Mouse (Mus musculus) thymus, postnatal 0 days (tissue): ENCODE measurements around the gene 1110008L16Rik. TPM values are rescaled to one million over a fixed set of nuclear protein-coding genes. Genes with fewer than 3 reads are reported as not detected.
A peak's percentile ranks its signal among the peaks of the same experiment; 100 is the strongest.
"Not testable (repeated sequence)": the region's sequence is repeated elsewhere in the genome, so short reads cannot be mapped to it uniquely, and the experiment has no call there.

Experiments used
- DNase-seq: peaks from one replicate; pipeline ENCODE4 v3.0.0-alpha.2; 2015; ENCODE audit warnings: low spot score
- polyA plus RNA-seq: library from polyadenylated mRNA; unstranded; fragments of >200 nt; fragmentation: Nextera tagmentation; extraction: Ambion mirVana; gene quantifications from 2 replicates; pipeline ENCODE4 v1.2.1, GENCODE M21; 2015

Gene 1110008L16Rik
- polyA plus RNA-seq, 1 experiment from 2014 or later, result 16.0 TPM

DNA sequence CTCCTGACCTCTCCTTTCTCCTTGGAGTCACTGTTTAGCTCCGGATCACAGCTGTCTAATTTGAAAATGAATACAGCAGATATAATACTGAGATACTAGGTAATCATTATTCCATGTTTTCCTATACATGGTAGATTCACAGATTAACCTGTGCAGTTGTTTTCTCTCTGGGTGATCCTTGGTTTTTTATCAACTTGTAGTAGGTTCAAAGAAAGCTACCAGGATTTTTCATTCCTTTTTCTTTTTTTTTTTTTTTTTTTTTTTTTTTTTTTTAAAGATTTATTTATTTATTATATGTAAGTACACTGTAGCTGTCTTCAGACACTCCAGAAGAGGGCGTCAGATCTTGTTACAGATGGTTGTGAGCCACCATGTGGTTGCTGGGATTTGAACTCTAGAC, 39.1 kb downstream of the 1110008L16Rik start:
- DNase-seq, result not testable (repeated sequence)

DNA sequence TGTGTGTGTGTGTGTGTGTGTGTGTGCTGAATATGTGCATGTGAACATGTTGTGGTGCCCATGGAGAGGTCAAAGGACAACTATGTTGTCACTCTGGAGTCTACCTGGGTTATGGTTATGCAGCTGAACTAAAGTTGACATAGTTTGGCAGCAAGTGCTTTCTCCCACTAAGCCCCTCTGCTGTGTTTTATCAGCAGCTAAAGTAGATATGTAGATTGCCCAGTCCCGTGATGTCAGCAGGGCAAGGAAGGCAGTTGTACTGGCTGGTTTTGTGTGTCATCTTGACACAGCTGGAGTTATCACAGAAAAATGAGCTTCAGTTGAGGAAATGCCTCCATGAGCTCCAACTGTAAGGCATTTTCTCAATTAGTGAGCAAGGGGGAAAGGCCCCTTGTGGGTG, 43.7 kb downstream of the 1110008L16Rik start:
- not testable (repeated sequence) for DNase-seq

DNA sequence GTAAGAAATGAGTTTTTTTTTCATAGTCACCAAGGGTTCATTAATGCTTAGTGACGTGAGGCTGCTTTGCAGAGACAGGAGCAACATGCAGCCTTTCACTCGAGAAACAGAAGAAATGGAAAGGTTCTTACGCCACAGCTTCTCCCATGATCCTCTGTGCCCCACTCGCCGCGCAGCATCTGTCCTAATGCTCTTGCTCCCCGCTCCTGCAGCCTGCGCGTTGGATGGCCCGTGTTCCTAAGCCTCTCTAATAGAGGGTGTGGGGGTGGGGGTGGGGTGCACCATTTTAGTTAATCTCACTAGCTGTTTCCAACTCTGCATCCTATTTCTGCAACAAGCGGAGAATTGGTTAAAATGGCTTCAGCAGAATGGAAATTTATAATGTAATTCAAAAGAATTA, 44.6 kb downstream of the 1110008L16Rik start:
- no peak for DNase-seq

DNA sequence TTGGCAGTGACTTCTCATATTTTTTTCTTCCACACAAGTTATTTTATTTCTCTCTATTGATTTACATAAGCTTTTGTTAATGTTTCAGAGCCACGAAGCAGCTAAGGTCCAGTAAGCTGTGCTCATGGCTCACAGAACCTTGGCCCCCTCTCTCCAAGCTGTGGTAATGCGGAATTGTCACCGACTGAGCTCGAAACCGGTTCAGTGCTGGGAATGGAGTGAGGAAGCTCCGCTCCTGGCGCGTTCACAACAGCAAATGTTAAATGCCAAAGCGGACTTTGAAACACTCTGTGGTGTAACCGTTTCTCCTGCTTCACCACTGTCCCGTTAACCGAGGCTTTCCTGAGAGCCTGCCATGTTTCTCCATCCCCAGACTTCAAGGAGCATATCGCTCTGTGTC, 45.2 kb downstream of the 1110008L16Rik start:
- DNase-seq, result no peak

DNA sequence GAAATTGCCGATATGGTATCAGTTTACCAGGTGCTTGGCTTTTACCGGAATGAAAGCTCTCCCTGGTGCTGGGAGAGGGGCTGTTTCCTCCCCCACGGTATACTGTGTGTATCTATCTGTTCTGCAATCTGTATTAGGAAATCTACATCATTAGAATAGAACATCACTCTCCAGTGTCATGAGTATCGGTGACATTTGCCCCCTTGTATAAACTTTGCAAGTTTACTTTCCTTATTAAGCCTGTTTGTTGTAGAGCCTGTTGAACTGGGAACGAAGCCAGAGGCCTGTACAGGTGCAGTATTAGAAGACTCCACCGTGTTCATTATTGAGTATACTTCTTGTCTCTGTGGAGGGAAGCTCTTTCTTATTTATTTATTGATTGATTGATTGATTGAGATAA, 54.0 kb downstream of the 1110008L16Rik start:
- no peak for DNase-seq

DNA sequence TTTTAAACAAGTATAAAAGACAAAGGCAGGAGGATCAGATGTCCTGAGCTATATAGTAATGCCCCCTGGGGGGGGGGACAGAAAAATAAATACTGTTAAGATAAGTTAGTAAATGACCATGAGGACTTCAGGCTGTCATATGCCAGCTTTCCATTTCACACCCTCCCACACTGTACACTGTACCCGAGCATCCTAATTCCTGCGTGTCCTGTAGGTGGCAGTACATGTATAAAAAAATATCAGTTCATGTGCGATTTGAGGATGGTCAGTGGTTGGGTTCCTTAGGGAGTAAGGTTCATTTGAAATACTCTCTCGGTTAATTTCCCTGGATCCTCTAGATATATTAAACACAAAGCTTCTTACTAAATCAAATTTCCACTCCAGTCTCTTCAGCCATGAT, 55.5 kb downstream of the 1110008L16Rik start:
- DNase-seq, result peak; percentile 68

DNA sequence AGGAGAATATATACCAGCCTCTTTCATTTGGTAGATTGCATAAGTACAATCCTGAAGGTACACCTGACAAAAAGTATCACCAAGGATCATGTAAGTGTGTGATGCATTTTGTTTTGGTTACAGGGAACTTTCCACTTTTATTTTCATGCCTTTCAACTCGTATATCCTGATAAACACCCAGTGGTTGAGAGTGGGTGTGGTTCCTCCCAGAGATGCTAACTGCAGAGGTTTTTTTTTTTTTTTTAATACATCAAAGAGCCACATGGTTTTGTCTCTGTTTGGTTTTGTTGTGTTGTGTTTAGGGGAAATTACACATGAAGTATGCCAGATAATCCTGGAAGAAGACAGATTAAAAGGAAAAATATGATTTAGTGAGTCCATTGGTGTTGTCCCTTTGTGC, 57.9 kb downstream of the 1110008L16Rik start:
- peak; percentile 25 for DNase-seq

DNA sequence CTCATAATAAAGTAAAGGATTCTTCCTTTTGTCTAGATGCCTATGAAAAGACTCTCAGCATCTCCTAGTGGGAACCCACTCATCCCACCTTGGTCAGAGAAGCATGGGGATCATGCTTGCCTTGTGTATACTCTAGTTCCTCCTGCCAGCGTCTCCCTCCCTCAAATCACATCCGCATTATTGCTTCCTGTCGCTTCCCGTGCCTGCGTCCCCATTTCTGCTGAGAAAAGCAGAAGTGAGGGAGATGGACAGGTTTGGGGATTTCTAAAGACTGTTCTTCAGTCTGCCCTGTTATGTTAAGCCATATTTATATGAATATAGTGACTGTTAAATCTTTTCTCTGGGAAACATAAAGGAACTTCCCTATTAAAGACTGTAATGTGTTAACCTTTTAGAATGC, 61.6 kb downstream of the 1110008L16Rik start:
- no peak for DNase-seq

DNA sequence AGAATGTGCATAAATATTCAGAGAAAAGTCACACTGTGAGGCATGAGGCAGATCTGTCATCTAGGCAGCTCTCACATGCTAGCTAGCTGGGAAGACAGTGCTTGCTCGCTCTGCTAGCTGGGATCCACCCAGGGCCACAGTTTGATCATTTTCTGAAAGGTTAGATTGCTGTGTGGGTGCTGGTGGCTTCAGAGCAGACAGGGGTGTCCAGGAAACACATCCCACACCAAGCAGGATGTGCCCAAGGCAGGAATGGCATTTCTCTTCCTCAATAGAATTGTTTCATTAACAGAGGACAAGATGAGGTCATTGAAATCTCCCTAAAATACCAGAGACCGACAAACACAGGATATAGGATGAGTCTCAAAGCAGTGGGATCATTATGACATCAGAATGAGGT, 65.7 kb downstream of the 1110008L16Rik start:
- DNase-seq, result no peak

DNA sequence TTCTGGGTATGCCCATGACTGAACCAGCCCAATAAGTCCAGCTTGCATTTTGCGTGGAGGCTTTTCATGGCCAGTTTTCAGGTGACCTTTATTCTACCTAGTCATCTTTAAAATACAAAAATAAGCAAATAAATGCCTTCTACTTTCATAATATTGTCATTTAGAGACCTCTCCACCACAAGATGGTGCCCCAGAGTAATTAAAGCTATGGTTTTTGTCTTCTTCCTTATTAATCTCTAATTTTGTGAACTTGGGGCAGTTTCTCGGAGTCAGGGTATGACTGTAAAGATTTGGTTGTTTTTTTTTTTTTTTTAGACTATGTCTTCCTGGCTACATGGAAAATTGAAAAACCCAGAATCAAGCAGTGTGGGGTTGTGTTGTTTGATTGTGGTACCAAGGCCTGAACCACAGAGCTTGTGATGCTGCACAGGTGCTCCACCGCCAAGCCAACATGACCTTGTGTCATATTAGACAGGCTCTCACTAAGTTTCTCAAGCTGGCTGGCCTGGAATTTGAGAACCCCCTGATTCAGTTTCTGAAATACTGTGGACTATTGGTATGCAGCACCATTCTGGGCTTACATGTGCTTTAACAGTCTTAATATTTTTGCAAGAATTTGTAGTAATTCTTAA, 73.2 kb downstream of the 1110008L16Rik start:
- DNase-seq, result peak; percentile 64

DNA sequence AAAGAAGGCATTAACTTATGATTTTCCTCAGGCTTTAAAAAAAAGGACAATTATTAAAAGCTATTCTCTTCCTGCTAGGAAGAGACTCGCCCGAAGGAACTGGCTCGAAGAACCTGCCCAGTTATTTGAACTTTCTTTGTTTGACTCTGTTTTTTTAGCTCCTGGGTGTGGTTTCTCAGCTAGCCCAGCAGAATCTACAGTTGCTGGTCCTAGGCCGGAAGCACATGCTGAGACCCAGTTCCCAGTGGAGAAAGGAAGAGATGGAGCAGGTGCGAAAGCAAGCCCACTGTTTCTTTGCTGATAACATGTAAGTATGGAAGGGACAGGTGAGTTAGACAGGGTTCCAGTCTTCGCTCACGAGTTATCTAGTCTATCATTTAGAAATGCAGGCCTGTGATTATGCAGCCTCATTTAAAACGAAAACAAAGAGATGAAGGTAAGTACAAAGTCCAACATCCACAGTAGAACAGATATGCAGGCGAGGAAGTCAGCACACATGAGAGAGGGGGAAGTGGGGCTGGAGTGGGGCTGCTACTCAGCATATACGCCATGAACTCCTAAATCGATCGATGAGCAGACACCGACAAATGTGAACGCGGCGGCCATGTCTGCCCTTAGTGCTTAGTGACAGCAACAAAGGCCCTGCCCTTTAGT, 77.7 kb downstream of the 1110008L16Rik start:
- no peak for DNase-seq

DNA sequence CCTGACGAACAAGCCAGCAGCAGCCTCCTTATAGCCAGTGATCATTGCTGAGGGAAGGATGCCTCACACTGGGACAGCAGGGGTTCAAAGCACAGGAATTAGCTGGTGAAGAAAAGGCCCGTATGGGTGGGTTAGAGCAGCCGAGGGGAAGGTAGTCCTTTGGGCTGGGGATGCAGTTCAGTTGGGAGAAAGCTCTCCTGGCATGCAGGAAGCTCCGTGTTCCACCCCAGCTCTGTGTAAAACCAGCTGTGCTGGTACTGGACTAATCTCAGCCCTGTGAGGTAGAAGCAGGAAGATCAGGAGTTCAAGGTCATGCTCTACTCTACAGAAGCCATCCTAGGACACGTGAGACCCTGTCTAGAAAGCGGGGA, 78.2 kb downstream of the 1110008L16Rik start:
- DNase-seq, result no peak

DNA sequence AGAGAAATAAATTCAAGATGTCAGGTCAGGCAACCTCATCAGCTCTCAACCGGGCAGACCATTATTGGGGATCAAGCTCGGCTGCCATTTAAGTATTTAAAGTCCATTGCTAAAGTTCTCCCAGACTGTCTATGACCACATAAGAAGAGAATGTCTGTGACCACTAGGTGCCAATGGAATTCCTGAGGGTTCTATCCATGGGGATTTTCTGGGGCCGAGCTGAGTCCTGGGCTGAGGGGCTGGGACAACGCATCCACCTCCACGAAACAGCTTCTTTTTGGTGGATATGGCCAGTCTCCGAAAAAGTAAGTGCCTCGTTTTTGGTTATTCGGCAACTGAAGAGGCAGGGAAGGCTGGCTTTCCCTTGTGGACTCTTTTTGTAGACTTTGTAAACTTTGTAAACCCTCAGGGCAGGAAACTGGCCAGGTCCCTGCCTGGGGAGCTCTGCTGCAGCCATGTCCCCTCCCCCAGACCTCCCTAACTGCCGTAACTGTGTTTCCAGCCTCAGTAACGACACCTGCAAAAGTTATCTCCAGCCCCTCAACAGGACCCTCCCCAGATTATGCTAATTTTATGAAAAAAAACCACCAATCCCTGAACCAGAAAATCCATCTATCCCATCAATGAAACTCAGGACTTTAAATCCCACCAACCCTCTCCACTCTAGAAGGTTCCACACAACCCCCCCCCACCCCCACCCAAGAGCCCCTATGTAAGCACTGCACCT, 84.8 kb downstream of the 1110008L16Rik start, which contains the start of gene Psma6:
Gene Psma6 (plus strand): TSS at position 200 of the 727 bp plus-strand sequence.
- DNase-seq, result peak; percentile 65

DNA sequence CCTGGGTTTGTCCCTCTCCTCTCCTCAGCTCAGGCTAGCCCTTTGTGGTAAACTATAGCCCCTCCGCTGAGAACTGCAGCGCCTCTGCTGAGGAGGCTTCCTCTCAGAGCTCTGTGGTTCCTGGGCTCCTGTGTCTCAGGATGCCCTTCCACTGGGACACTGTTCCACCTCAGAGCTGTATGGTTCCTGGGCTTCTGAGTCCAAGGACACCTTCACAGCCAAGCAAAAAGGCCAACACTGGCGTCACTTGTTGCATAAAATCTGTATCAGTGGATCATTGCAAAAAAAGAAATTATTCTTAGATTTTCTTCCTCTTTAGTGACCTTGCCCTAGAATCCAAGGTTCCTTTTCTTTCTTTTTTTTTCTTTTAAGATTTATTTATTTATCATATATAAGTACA, 85.4 kb downstream of the 1110008L16Rik start:
- DNase-seq, result no peak

DNA sequence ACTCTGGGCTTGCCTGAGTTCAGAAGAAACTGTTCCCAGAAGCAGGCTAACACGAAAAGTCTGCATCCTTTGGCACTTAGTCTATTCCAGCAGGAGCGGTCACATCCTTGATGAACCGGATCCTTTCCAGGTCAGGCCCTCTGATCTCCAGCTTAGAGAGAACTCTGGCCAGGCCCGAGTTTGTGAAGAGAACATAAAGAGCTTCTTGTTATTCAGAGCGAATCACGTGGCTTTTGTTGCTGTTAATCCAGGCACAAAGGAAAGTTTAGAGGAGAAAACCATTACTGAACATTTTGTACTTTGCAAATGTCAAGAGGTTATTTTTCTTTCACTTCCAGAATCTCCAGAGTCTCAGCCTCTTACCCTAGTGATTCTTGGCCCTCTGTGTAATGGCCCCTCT, 86.6 kb downstream of the 1110008L16Rik start:
- DNase-seq, result no peak

DNA sequence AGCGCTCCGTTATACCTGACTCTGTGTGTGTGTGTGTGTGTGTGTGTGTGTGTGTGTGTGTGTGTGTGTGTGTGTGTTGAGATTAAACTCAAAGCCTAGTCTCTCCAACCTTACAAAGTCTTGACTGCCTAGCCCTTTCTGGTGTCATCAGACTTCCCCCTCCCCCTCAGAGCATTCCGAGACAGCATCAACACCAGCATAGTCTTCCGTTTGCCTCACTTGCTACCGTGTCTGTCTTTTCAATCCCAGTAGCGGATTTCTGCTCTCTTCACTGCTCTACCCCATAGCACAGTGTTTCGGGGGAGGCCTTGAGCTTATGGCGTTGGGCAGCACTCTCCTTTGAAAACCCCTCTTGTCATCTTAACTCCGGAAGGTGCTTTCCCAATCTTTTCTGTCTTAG, 87.1 kb downstream of the 1110008L16Rik start:
- no peak for DNase-seq

DNA sequence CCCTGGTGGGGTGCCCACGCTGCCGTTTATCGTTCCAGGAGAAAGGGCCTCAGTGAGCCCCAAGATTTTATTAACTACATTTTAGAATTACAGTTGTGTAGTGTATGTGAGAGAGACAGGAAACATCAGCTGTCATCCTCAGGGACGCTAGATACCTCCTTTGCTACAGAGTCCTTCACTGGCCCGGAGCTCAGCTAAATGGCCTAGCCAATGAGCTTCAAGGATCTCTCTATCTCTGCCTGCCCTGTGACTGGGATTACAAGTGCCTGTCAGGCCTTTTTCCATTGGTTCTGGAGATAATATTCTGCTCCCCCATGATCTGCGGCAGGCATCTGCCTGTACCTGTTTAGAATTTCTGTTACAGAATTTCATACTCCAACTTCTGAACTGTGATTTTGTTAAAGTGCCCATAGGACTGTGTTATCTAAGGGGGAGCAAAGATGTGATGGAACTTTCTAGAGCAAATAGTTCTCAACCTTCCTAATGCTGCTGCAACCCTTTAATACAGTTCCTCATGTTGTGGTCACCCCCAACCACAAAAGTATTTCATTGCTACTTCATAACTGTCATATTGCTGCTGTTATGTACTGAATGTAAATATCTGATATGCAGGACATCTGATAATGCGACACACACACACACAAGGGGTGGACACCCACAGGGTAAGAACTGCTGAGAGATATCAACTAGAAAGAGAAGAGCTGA, 87.9 kb downstream of the 1110008L16Rik start:
- no peak for DNase-seq

DNA sequence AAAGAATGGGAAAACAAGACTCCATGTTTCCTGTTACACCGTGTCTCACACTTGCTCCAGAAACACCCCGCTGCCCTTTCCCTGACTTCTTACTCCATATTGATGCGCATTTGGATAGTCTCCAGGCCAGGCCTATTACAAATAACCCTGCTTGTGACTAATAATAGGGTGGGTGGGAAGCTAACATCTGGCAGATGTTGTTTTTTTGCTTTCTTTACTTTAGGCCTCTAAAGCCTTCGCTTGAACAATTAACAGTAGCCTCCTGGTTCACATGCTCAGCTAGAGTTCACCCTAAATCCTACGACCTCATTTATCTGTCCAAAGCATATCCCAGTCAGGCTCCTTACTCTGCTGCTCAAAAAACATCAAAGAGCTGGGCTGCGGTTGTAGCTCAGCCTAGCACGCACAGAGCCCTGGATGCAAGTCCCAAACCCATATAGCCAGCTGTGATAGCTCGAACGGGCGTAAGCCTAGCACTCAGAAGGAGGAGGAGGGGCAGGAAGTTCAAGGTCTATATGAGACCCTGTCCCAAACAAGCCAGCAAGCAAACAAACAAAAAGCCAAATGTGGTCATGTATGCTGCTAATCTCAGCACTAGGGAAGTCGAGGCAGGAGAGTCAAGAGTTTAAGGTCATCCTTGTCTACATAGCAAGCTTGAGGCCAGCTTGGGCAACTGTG, 88.5 kb downstream of the 1110008L16Rik start:
- peak; percentile 94 for DNase-seq

DNA sequence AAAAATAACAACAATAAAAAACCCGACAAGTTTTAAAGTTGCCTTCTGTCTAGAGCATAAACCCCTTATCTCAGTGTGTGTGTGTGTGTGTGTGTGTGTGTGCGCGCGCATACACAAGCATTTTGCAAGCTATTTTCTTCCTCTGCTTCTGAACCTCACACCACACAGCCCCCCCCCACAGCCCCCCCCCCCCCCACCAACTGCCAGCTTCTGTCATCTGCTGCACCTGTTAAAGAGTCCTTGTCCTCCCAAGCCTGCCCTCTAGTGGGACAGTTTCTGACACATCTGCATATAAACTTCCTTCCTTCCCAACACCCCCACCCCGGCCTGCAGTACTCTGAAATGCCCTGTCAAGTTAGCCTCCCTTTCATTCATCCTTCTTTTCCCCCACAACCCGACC, 89.1 kb downstream of the 1110008L16Rik start:
- peak; percentile 93 for DNase-seq

DNA sequence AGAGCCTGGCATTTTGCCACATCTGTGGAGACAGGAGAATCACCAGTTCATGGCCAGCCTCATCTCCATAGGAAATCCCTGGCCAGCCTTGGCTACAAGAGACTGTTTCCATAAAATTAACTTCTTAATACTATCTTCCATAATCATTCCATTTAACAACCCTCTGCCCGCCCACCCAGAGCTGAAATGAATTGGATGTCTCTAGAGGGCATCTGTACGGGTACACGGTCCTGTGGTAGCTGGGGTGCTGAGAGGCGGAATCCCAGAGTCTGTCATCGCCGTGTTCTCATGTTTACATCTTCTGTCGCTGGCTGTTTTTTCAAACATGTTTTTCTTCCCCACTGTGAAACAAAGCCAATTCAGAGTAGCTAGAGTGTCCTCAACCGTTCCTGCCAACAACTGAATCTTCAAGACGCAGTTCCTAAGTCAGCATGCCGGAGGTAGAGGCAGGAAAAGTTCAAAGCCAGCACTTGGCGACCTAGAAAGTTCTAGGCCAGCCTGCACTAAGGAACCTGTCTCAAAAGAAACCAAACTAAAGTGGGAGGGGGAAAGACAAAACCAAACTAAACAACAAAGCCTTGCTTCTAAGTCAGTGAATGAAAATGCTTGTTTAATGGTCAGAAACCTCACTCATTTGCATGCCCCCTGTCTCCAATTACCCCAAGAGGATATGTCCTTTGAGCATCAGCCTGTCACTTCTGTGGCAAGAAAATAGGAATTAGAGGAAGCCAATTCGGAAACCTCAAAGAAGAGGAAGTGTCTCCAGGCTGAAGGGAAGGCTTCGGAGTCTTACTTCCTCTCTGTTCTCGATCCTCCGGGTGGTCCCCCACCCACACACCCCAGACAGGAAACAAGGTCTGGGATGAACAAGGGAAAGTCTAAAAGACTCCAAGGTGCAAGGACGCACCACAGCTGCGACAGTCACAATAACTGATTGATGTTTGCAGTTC, 90.0 kb downstream of the 1110008L16Rik start:
- DNase-seq, result peak; percentile 76
